ENCODE assay signal across 33 mouse cellular contexts in the genomic region with DNA sequence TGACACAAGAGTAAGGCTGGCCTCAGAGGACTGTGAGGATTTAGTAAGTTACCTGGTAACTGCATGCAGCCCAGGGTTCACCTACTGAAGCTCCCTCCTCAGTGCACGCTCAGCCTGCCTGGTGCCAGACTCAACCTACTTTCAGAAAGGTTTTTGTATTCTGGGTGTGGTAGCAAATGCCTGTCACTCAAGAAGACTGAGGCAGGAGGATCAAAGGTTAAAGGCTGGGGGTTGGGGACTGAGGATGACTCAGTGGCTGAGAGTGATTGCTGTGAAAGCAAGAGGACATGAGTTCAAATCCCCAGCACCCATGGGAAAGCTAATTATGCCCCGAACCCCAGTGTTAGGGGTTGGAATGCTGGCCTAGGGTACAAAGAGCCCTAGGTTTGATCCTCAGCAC. TPM values are rescaled to one million over a fixed set of nuclear protein-coding genes. Genes with fewer than 3 reads are reported as not detected.
"Had no signal": no experiment of that assay in that cellular context is flagged by ENCODE, and none has a peak within 500 bp of the region (broad histone marks: within the 10 kb centered on the region; RNA-seq: fewer than 3 reads in every experiment).

No protein-coding gene starts in this region.

- H3K27ac ChIP-seq: left cerebral cortex, adult 2 months; limb, embryonic 10.5 days; limb, embryonic 12.5 days; limb, embryonic 13.5 days; limb, embryonic 15.5 days; liver, embryonic 12.5 days; liver, embryonic 13.5 days; liver, embryonic 14.5 days; liver, embryonic 15.5 days; lung, embryonic 15.5 days; macrophage; midbrain, embryonic 12.5 days; midbrain, embryonic 13.5 days; midbrain, embryonic 15.5 days had no signal

- DNase-seq: left cerebral cortex, postnatal 4 days; liver; liver, embryonic 13.5 days; liver, postnatal 0 days; lung, adult 18-20 months; lung, adult 2 months; lung, embryonic 14.5 days; lung, postnatal 10 days; lung, postnatal 14 days; lung, postnatal 36 days; lung, postnatal 4 days; midbrain, embryonic 14.5 days had no signal

- H3K4me1 ChIP-seq: liver, embryonic 12.5 days; liver, embryonic 13.5 days; liver, embryonic 15.5 days; midbrain, embryonic 12.5 days had no signal

- H3K4me3 ChIP-seq: left cerebral cortex, adult 2 months; limb, embryonic 10.5 days; limb, embryonic 12.5 days; limb, embryonic 13.5 days; limb, embryonic 15.5 days; liver, embryonic 12.5 days; liver, embryonic 13.5 days; liver, embryonic 15.5 days; lung, embryonic 15.5 days; megakaryocyte, embryonic 14.5 days; midbrain, embryonic 12.5 days; midbrain, embryonic 13.5 days; midbrain, embryonic 15.5 days; myocyte had no signal

- H3K36me3 ChIP-seq: limb, embryonic 10.5 days; limb, embryonic 12.5 days; limb, embryonic 13.5 days; limb, embryonic 15.5 days; liver, embryonic 12.5 days; liver, embryonic 13.5 days; liver, embryonic 15.5 days; lung, embryonic 15.5 days; midbrain, embryonic 12.5 days; midbrain, embryonic 13.5 days; midbrain, embryonic 15.5 days had no signal

- ATAC-seq: liver, embryonic 12.5 days; liver, postnatal 0 days; lung, postnatal 0 days; midbrain, embryonic 13.5 days; midbrain, embryonic 15.5 days; midbrain, embryonic 16.5 days had no signal

- H3K4me2 ChIP-seq: limb, embryonic 12.5 days; limb, embryonic 13.5 days; limb, embryonic 15.5 days; liver, embryonic 11.5 days; liver, embryonic 12.5 days; liver, embryonic 13.5 days; liver, embryonic 15.5 days; lung, embryonic 14.5 days; lung, embryonic 15.5 days; midbrain, embryonic 12.5 days; midbrain, embryonic 13.5 days; midbrain, embryonic 15.5 days had no signal

- H3K9me3 ChIP-seq: limb, embryonic 10.5 days; limb, embryonic 12.5 days; limb, embryonic 13.5 days; limb, embryonic 15.5 days; liver, embryonic 12.5 days; liver, embryonic 13.5 days; liver, embryonic 15.5 days; lung, embryonic 15.5 days; midbrain, embryonic 12.5 days; midbrain, embryonic 13.5 days; midbrain, embryonic 15.5 days had no signal

- H3K9ac ChIP-seq: limb, embryonic 12.5 days; limb, embryonic 13.5 days; limb, embryonic 15.5 days; liver, embryonic 12.5 days; liver, embryonic 13.5 days; liver, embryonic 14.5 days; liver, embryonic 15.5 days; liver, postnatal 0 days; lung, embryonic 14.5 days; lung, embryonic 15.5 days; midbrain, embryonic 12.5 days; midbrain, embryonic 13.5 days; midbrain, embryonic 15.5 days had no signal

RNA-seq across cellular contexts. Expression of gene Dlx4, which starts 9.4 kb away (rescaled TPM):
- polyA plus RNA-seq: macrophage; midbrain, embryonic 12.5 days; midbrain, embryonic 13.5 days; midbrain, embryonic 15.5 days had no signal

RNA-seq across cellular contexts. Expression of gene Dlx3, which starts 35.6 kb away (rescaled TPM):
- polyA plus RNA-seq: liver, adult 2 months; liver, embryonic 16.5 days; liver, postnatal 0 days; macrophage; midbrain, postnatal 0 days had no signal
